Mouse (Mus musculus): ENCODE measurements around the gene Mrpl52. TPM values are rescaled to one million over a fixed set of nuclear protein-coding genes. Genes with fewer than 3 reads are reported as not detected.

The Mrpl52 gene
- 255 and 291 TPM in 2 replicates for polyA plus RNA-seq (2012; rRNA removed)

GRCm38 (mm10) chr14:54426689-54427398, at the start of gene Mrpl52:
Gene Mrpl52, plus strand, starts transcription at chr14:54426909.

GRCm38 (mm10) chr14:54417623-54418081, 9.1 kb upstream of the Mrpl52 start, which contains the start of gene Slc7a7:
Gene Slc7a7, minus strand, starts transcription at chr14:54417780.

GRCm38 (mm10) chr14:54431334-54432077, 4.8 kb downstream of the Mrpl52 start, which contains the start of gene Mmp14:
Gene Mmp14, plus strand, starts transcription at chr14:54431612.

GRCm38 (mm10) chr14:54463959-54464292, 37.2 kb downstream of the Mrpl52 start, which contains the start of gene Lrp10:
Gene Lrp10, plus strand, starts transcription at chr14:54464137.

GRCm38 (mm10) chr14:54475941-54476844, 49.5 kb downstream of the Mrpl52 start, which contains the start of gene Rem2:
Gene Rem2, plus strand, starts transcription at chr14:54476100.

Other genes with a start within 250 kb of the Mrpl52 start
- gene Dad1, start 172.8 kb upstream of the Mrpl52 start, polyA plus RNA-seq (2012; rRNA removed): 207 and 220 TPM in 2 replicates
- 24.0 and 25.7 TPM in 2 replicates for gene Abhd4, start 172.7 kb upstream of the Mrpl52 start, polyA plus RNA-seq (2012; rRNA removed)
- 0.02 TPM in 1 of 2 replicates, not detected in the other for gene Olfr49, start 142.0 kb upstream of the Mrpl52 start, polyA plus RNA-seq (2012; rRNA removed)
- 81.8 and 85.0 TPM in 2 replicates for gene Oxa1l, start 66.1 kb upstream of the Mrpl52 start, polyA plus RNA-seq (2012; rRNA removed)
- 5.7 and 7.1 TPM in 2 replicates for gene Slc7a7, start 9.1 kb upstream of the Mrpl52 start, polyA plus RNA-seq (2012; rRNA removed)
- 90.9 and 146 TPM in 2 replicates for gene Mmp14, start 4.7 kb downstream of the Mrpl52 start, polyA plus RNA-seq (2012; rRNA removed)
- gene Lrp10, start 37.2 kb downstream of the Mrpl52 start, polyA plus RNA-seq (2012; rRNA removed): 31.8 and 38.1 TPM in 2 replicates
- 20.9 and 22.1 TPM in 2 replicates for gene Rem2, start 49.2 kb downstream of the Mrpl52 start, polyA plus RNA-seq (2012; rRNA removed)
- gene Prmt5, start 90.6 kb downstream of the Mrpl52 start, polyA plus RNA-seq (2012; rRNA removed): 86.0 and 93.6 TPM in 2 replicates
- gene Haus4, start 127.7 kb downstream of the Mrpl52 start, polyA plus RNA-seq (2012; rRNA removed): 19.3 and 21.2 TPM in 2 replicates
- gene Ajuba, start 150.6 kb downstream of the Mrpl52 start, polyA plus RNA-seq (2012; rRNA removed): 18.8 and 22.4 TPM in 2 replicates
- 12.6 and 15.1 TPM in 2 replicates for gene 4931414P19Rik, start 179.1 kb downstream of the Mrpl52 start, polyA plus RNA-seq (2012; rRNA removed)
- gene Psmb5, start 191.1 kb downstream of the Mrpl52 start, polyA plus RNA-seq (2012; rRNA removed): 256 and 274 TPM in 2 replicates
- 0.06 and 0.39 TPM in 2 replicates for gene Psmb11, start 194.5 kb downstream of the Mrpl52 start, polyA plus RNA-seq (2012; rRNA removed)
- gene Gm17606, start 214.0 kb downstream of the Mrpl52 start, polyA plus RNA-seq (2012; rRNA removed): not detected in 2 replicates
- 58.5 and 72.3 TPM in 2 replicates for gene Cdh24, start 214.5 kb downstream of the Mrpl52 start, polyA plus RNA-seq (2012; rRNA removed)